Mouse (Mus musculus): ENCODE results near the gene Gm27027.

- TF ChIP-seq TAL1 (IDR thresholded peaks at IDR 0.05; ENCODE audit: low read length) = no peak
- no peak for TF ChIP-seq GATA1 (IDR thresholded peaks at IDR 0.05; ENCODE audit: low read length)
Observed at GRCm38 (mm10) chr2:93927701-93928437, 68.3 kb downstream of the Gm27027 start.

All from erythroblast, embryonic 14.5 days (primary cell).